ENCODE assay signal across 7 mouse cellular contexts in genomic region chr13:93499167-93499972, GRCm38 (mm10). TPM values are rescaled to one million over a fixed set of nuclear protein-coding genes. Genes with fewer than 3 reads are reported as not detected.
DNase-seq lines count a peak whose midpoint lies in the region; ATAC-seq lines count a peak whose summit lies in the region.

Gene Jmy (minus strand): TSS chr13:93499808.

- peak within 1 kb of the TSS; percentile 74 for H3K4me2 ChIP-seq in limb, embryonic 11.5 days (ENCODE audit: low read depth, severe bottlenecking)
- peak within 1 kb of the TSS; percentile 90 for H3K4me2 ChIP-seq in midbrain, embryonic 14.5 days (ENCODE audit: low read length)

- DNase-seq in adrenal gland, postnatal 10 days, result peak; percentile 93
- DNase-seq in embryonic facial prominence, embryonic 10.5 days (ENCODE audit: low spot score), result peak; percentile 92
- peak; percentile 99 for DNase-seq in heart, adult 11 months
- peak; percentile 85 for DNase-seq in kidney, adult 18-20 months
- peak; percentile 88 for DNase-seq in limb, embryonic 11.5 days (ENCODE audit: low spot score)
- DNase-seq in midbrain, embryonic 14.5 days, result peak; percentile 96
- DNase-seq in spleen, adult 18-20 months, result peak; percentile 66 to 77

- peak; percentile 90 for ATAC-seq in limb, embryonic 11.5 days (ENCODE audit: insufficient number of reproducible peaks, low FRiP score, low TSS enrichment, low read depth)
- peak; percentile 95 for ATAC-seq in midbrain, embryonic 14.5 days (ENCODE audit: low FRiP score, low TSS enrichment)

- WGBS in embryonic facial prominence, embryonic 10.5 days, result under 1% methylated on average over 105 of the region's 105 CpGs
- WGBS in limb, embryonic 11.5 days, result under 1% methylated on average over 93 of the region's 105 CpGs
- under 1% methylated on average over 103 of the region's 105 CpGs for WGBS in midbrain, embryonic 14.5 days

- H3K27ac ChIP-seq in embryonic facial prominence, embryonic 10.5 days (replicated peaks), result peak within 1 kb of the TSS; percentile 95
- peak within 1 kb of the TSS; percentile 91 for H3K27ac ChIP-seq in limb, embryonic 11.5 days (replicated peaks; ENCODE audit: low read depth, low read length)
- peak within 1 kb of the TSS; percentile 96 for H3K27ac ChIP-seq in midbrain, embryonic 14.5 days (replicated peaks; ENCODE audit: low read depth, low read length)

- peaks cover 35% of the 10 kb centered on the region for H3K4me1 ChIP-seq in embryonic facial prominence, embryonic 10.5 days
- H3K4me1 ChIP-seq in limb, embryonic 11.5 days (ENCODE audit: control insufficient read depth, insufficient read depth, low read length), result peaks cover 7% of the 10 kb centered on the region; the same call in 1 of the 2 replicates
- peaks cover 33% of the 10 kb centered on the region for H3K4me1 ChIP-seq in midbrain, embryonic 14.5 days (ENCODE audit: control insufficient read depth, insufficient read depth, low read length)

- no peaks in the 10 kb centered on the region for H3K9me3 ChIP-seq in embryonic facial prominence, embryonic 10.5 days
- no peaks in the 10 kb centered on the region for H3K9me3 ChIP-seq in limb, embryonic 11.5 days (ENCODE audit: control insufficient read depth, low read length)
- no peaks in the 10 kb centered on the region for H3K9me3 ChIP-seq in midbrain, embryonic 14.5 days (ENCODE audit: control insufficient read depth, low read length)

- H3K27me3 ChIP-seq in embryonic facial prominence, embryonic 10.5 days (replicated peaks; ENCODE audit: low read depth, poor library complexity, severe bottlenecking), result no peaks in the 10 kb centered on the region
- H3K27me3 ChIP-seq in limb, embryonic 11.5 days (ENCODE audit: control insufficient read depth, insufficient read depth, low read length), result no peaks in the 10 kb centered on the region
- no peaks in the 10 kb centered on the region for H3K27me3 ChIP-seq in midbrain, embryonic 14.5 days (ENCODE audit: control insufficient read depth, insufficient read depth, low read length)

- peak within 1 kb of the TSS; percentile 93 for H3K9ac ChIP-seq in limb, embryonic 11.5 days (ENCODE audit: low read length)
- peak within 1 kb of the TSS; percentile 91 for H3K9ac ChIP-seq in midbrain, embryonic 14.5 days (replicated peaks; ENCODE audit: low read length)

- H3K36me3 ChIP-seq in embryonic facial prominence, embryonic 10.5 days (replicated peaks), result peaks cover 11% of the 10 kb centered on the region
- no peaks in the 10 kb centered on the region for H3K36me3 ChIP-seq in limb, embryonic 11.5 days (ENCODE audit: control insufficient read depth, insufficient read depth, low read length)
- no peaks in the 10 kb centered on the region; the same call in 1 of the 2 replicates for H3K36me3 ChIP-seq in midbrain, embryonic 14.5 days (ENCODE audit: control insufficient read depth, insufficient read depth, low read length)

- peak within 1 kb of the TSS; percentile 80 for H3K4me3 ChIP-seq in embryonic facial prominence, embryonic 10.5 days
- H3K4me3 ChIP-seq in limb, embryonic 11.5 days (ENCODE audit: low read depth, low read length), result peak within 1 kb of the TSS; percentile 96
- H3K4me3 ChIP-seq in midbrain, embryonic 14.5 days (replicated peaks; ENCODE audit: low read depth, low read length), result peak within 1 kb of the TSS; percentile 98

RNA-seq across cellular contexts. Expression of gene Jmy, which starts in this region (rescaled TPM):
- total RNA-seq in adrenal gland, postnatal 10 days (2021), result 10 to 100 TPM; 34.2 to 38.3 TPM
- polyA plus RNA-seq in embryonic facial prominence, embryonic 10.5 days (2016; fragmentation: Nextera tagmentation; extraction: Ambion mirVana), result 3.8 and 5.2 TPM in 2 replicates
- 4.2 TPM in 2 replicates for polyA plus RNA-seq in limb, embryonic 11.5 days (2014; fragmentation: Nextera tagmentation; extraction: Ambion mirVana)
- polyA plus RNA-seq in midbrain, embryonic 14.5 days (2014; fragmentation: Nextera tagmentation; extraction: Ambion mirVana), result 6.4 and 8.7 TPM in 2 replicates

Comparison
In these comparisons a context has a peak if more than half of its experiments do, and no peak if none do; other contexts are left out.
1. Peak in every context shown above with its lines: DNase-seq, ATAC-seq, H3K4me3 ChIP-seq and H3K27ac ChIP-seq.